Mouse (Mus musculus): ENCODE data around the gene Tada3.

Tada3 gene

DNA sequence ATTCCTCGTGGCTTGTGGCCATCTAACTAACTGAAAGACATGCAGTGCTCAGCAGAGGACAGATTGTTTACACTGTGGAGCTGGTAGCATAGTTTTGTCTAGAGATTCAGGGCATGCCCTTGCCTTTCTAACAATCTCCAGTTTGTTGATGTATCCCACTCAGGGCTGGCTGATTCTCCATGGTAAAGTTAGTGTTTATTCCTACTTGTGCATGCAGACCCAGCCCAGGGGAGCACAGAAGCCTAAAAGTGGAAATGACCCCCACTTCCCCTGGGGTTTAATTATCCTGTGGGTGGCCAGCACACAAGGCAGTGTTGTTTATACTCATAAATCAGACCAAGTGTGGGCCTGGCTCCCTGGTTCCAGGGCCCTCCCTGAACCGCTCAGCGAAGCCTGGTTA, 8.3 kb upstream of the Tada3 start:
- DNase-seq = no peak

DNA sequence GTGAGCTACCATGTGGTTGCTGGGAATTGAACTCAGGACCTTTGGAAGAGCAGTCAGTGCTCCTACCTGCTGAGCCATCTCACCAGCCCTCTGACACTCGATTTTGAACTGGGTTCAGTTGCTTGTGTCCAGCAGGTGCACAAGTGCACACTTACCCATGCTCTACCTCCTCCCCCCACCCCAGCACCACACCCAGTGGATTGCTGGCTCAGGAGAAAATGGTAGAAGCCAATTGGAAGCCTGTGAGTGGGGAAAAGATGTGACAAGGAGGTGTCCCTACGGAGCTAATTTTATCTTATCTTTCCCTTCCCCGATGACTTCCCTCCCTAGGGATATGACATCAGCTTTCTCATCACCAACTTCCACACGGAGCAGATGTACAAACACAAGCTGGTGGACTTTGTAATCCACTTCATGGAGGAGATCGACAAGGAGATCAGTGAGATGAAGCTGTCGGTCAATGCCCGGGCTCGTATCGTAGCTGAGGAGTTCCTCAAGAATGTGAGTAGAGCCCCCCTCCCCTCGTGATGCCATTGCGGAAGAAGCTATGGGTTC, 7.6 kb upstream of the Tada3 start:
- DNase-seq = no peak

DNA sequence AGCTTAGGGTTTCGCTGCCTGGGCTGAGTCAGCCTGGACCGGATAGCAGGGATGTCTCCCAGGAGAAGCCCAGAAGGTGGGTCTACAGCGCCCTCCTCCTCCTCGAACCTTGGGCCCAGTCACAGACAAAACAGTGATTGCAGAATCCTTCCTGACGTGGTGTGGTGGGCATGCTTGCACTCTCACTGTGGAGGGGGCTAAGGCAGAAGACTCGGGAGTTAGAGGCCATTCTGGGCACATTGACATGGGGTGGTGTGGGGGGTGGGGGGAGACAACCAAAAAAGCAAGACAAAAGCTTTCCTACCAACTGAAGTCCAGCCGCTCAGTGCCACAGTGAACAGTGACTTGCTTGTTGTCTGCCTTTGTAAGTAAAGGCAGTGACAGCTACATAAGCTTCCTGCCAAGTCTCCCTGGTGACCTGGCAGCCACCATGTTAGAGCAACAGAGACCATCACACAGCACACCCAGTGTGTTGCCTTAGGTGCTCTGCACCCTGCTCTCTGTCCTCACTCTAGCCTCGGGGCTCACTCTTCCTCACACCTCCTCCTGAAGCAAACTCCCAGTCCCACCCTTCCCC, 6.8 kb upstream of the Tada3 start:
- DNase-seq = no peak

DNA sequence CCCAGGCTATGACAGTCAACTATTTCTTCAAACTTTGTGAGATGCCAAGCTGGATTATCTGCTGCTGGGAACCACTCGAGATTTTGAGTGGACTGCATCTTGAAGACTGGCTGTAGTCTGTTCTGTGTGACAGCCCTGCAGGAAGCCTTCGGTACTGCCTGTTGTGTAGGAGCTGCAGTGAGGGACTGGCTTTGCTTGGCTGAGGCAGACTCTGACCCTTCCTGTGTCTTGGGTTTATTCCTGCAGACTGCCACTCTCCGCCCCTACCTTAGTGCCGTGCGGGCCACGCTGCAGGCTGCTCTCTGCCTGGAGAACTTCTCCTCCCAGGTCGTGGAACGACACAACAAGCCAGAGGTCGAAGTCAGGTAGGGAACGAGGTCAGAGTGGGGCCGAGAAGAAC, 2.8 kb upstream of the Tada3 start:
- DNase-seq = no peak

DNA sequence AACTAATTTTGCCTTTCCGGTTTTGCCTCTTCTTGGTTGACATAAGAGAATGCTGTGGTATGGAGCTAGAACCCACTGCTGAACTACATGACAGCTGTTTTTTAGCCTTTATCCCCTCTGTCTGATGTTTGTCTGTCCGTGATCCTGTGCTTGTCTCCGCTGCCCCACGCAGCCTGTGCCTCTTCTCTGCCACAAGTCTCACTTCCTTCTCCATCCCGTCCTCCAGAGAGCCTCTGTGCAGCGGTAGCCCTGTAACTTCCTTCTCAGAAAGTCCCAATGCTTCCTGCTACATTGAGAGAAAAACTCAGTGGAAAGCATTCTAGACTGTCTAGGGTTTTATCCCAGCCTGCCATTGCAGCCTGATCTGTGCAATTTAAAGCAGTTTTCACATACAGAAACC, 1.6 kb upstream of the Tada3 start:
- DNase-seq = peak; percentile 24 to 31

DNA sequence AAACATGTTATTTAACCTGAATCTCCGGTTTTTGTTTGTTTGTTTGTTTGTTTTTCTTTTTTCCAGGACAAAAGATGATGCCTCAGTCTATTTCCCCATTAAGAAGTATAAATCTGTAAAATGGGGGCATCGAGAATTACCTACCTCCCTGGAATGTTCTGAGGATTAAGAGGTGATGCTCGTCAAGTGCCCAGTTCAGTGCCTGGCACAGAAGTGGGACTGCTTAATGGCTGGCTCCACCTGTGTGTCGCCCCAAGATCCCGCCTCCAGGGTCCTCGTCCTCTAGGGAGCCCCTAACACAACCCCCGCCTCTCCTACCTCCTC, 549 bp downstream of the Tada3 start:
- no peak for DNase-seq

DNA sequence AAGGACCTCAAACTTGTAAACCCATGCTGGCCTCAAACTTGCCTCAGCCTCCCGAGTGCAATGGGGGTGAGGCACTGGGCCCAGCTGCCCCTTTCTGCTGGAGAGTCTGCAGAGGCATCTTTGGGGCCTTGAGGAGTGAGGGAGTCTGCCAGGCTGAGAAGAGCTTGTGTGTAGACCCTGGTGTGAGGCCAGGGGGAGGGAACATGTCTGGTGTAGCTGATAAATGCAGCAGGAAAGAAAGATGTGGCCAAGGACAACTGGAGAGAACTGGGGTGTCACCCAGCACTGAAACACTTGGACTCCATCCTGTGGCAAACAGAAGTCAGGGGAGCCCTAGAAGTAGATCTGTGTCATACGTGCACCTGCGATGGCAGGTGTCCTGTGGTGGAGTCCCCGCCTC, 4.2 kb downstream of the Tada3 start:
- no peak for DNase-seq

DNA sequence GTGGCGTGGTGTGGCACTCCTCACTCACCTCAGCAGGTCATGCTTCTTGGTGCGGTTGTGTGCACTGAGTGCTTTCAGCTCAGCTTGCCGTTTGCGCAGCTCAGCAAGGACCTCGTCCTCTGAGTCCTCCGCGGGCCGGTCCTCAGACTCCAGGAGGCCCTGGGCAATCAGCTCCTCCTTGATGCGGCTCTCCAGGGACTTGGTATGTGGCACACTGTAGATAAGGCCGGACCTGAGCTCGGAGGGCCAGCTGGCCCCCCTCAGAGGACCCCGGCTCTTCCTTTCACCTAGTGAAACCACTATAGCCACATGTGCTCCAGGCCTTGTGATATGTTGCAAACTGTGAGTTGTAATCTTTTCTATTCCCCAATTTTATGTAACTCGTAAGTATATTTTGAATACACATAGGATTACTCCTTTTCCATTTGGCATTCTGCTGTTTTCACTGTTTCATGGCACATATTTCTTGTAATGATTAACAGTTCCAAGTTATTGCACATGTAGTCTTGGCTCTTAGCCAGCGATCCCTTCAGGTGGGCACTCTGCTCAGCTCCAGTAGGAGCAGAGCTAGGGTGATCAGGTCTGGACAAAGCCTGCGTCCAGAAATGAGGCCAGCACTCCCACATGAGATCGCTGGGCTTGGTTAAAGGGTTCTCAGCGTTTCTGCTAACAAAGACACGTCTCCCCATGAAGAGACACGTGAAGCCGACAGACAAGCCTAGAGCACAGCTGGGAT, 7.3 kb downstream of the Tada3 start:
- no peak for DNase-seq

DNA sequence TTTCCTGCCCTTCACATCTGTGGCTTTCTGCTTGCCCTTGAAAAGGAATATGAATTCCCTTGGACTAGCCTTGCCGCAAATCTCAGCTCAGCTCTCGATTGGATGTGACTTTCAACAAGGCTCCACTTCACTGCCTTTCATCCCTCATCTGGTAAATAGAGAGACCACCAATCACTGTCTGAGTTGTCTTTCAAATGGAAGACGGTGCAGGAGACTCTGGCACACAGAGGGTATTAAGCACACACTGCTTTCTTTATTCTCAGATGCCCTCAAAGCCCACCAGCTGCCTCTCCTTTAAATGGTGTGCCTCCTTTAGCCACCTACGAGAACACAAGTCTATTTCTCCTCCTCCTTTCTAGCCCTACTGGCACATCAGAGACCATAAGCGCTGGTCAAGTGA, 9.1 kb downstream of the Tada3 start:
- DNase-seq = no peak

DNA sequence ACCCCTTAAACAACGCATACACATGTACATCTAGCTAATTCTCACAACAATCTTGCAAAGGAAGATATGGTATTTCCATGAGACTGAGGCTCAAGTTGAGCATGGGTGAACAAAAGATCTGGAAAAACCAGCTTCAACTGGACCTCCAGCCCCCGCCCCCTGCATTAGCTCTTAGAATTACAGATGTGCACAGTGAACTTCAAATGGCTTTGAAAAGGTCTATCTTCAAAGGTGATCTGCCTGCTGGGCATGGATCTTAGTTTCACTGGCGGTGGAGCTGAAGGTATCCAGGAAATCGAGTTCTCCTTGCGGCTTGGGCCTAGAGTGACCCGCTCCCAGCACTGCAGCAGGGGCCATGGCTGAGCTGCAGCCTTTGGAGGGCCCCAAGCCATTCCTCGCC, 9.6 kb downstream of the Tada3 start:
- no peak for DNase-seq

DNA sequence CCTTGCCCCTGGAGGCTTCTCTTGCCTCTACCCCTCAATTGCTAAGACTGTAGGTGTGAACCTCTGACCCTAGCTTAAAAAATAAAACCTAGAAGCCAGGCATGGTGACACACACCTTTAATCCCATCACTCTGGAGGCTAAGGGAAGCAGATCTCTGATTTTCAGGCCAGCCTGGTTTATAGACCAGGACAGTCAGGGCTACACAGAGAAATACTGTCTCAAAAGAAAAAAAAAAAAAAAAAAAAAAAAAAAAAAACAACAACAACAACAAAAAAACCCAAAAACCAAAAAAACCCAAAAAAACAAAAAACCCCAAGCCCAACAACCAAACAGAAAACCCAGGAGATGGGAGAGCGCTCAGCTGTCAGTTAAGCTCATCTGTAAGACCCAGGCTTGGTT, 10.1 kb downstream of the Tada3 start:
- DNase-seq = no peak

DNA sequence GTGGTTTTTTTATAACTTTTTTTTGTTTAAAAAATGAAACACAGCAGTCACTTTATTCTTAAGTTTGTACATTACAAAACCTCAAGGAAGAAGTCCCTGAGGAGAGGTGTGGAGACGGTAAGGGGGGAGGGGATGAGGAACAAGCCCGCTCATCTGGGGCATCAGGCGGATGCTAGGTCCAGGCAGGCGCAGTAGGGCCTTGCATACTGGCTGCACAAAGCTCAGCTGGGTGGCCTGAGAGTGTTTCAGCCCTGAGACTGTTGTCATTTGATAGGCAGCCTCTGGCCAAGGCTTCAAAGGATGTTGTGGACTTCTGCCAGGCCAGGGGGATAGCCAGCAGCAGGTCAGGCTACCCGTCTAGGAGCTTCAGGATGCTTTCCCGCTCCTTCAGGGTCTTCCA, 11.0 kb downstream of the Tada3 start:
- DNase-seq = no peak

DNA sequence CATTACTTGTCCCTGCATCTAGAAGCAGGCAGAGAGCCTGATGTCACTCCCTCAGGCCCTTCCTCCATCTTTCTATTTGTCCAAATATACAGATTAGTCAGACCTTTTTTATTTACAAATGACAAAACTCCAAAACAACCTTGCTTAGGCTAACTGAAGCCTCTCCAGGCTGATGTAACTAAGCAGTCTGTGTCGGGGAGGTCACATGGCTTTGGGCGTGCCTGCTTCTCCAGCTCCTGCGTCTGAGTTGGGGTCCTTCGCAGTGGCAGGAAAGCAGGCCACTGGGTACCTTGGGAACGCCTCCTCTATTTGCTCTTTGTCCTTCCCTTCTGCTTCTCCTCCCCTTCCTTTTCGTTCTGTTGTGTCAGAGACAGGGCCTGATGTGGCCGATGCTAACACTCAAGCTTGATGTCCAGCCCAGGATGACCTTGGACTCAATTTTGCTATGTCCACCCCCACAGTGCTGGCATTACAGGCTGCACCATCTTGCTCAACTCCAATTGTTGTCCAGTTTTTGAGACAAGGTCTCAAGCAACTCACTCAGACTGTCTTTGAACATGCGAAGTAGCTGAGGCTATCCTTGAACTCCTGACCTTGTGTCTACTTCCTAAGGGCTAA, 13.1 kb downstream of the Tada3 start:
- no peak for DNase-seq

DNA sequence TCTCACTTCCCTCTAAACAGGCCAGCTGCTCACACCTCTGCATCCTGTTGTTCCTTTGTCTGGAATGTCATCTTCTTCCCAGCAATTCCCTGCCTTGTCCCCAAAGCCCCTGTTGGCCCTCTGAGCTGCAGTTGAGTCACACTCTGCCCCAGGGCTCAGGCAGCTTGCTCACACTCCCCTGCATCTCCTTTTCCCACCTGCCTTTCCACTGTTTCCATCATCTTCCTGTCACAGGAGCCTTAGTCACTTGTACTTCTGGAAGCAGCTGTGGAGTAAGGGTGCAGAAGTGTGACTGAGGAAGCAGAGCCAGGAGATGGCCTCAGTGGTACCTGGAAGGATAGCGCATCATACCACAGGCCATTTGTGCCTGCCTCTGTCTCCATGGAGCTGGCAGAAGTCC, 15.4 kb downstream of the Tada3 start:
- no peak for DNase-seq

DNA sequence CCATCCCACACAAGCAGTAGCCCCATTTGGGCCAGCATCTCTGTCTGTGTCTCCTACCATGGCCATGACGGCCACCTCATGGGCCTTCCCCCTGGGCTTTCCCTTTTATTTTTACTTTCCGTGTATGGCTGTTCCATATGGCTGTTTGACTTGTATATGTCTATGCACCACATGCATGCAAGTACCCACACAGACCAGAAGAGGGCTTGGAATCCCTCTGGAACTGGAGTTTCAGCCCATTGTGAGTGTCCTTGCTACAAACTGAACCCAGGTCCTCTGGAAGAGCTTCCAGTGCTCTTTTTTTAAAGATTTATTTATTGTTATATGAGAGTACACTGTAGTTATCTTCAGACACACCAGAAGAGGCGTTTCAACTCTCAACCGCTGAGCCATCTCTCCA, 16.2 kb downstream of the Tada3 start:
- no peak for DNase-seq

DNA sequence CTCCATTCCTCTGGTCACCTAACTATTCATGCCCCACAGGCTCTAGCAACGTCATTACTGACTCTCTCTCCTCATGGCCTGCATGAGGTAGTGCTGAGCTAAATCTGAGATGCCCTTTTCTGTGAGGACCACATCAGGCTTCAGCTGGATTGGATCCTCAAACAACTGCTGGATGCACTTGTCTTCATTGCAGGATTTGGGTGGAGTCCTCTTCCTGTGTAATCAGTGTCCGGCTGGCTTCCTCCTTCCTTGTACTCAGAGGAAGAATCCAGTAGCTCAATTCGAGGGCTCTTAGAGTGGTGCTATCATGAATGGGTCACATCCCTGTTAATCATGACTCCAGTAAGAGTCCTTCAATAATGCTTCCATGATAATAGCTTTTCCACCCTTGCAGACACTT, 24.0 kb downstream of the Tada3 start:
- no peak for DNase-seq

DNA sequence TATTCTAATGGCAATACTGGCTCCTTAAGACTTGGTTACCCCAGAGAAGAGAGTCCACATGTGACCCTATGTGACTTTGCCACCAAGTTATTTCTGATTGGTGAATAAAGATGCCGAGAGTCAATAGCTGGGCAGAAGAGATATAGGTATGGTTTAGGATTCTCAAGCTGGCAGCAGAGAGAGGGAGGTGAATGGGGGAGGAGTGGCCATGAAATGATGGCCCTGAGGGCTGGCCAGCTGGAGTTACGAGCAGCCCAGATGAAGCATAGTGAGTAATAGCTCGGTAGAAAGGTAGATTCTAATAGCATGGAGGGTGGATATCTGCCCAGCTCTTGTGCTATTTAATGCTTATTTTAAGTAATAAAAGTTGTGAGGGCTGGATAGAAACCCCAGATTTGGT, 24.9 kb downstream of the Tada3 start:
- no peak for DNase-seq

DNA sequence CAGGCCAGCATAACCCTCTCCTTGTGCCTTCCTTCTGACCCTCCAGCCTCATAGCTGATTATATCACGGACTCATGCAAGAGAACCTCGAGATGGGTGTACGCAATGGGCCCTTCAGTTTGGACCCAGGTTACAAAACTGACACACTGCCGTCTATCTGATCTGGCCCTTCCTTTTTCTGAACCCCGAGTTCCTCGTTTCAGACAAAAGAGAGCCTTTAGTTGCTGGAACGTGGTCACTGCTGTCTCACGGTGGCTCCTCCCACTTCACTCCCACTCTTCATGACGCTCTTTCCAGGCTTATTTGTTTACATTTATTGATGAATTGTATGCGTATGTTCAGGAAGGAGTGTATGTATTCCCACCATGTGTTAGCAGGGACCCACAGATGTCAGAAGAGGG, 26.0 kb downstream of the Tada3 start:
- no peak for DNase-seq

DNA sequence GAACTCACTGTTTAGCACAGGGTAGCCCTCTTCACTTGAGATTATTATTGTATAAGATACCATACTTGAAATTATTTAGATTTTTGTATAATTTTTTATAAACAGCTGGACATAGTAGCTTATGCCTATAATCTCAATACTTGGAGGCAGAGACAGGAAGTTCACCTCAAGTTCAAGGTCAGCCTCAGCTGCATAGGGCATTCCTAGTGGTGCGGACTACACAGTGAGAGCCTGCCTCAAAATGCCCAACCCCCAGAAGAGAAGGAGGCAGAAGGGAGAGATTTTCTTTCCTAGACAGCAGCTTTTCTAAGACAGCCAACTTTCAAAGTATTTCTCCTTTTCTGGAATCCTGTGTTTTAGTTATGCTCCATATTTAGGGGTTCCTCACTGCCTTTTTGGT, 26.5 kb downstream of the Tada3 start:
- no peak for DNase-seq

DNA sequence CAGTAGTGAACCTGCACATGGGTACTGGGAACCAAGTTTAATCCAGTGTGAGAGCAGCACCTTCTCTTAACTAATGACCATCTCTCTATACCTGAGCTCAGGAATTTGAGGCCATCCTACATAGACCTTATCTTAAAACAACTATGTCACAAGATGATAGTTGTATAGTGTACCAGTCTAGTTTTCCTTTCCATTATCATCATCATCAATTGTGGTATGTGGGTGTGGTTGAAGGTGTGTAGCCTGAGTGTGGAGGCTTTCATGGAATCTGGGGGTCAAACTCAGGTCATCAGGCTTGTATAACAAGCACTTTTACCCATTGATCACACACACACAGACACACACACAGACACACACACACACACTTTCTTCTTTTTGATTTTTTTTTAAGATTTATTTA, 27.1 kb downstream of the Tada3 start:
- no peak for DNase-seq

DNA sequence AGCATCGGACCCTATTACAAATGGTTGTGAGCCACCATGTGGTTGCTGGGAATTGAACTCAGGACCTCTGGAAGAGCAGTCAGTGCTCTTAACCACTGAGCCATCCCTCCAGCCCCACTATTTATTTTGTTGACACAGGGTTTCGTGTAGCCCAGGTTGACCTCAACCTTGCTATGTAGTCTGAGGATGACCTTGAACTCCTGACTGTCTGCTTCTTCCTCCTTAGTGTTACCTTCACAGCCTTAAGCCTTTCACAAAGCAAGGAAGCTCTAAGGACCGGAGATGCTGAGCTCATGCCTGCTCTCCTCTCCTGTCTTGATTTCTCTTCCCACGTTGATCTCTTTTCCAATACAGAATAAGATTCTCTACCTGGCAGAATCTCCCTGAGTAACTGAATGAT, 30.8 kb downstream of the Tada3 start:
- DNase-seq = no peak

DNA sequence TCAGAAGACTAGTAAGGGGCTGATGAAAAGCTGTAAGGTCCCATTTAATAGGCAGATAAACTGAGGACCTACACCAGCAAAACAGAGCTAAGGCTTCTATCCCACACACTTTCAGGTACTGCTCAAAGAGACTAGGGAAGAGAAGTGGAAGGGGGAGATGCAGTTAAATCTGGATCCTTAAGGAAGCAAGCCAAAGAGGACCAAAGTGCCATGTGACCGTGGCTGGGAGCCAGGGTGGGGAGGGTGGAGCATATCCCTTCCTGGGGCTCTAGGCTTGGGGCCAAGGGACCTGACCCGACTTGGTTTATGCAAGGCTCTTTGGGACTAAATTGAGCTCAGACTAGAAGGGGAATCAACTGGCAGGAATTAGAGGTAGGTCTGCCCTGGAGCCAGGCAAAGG, 33.4 kb downstream of the Tada3 start:
- no peak for DNase-seq

DNA sequence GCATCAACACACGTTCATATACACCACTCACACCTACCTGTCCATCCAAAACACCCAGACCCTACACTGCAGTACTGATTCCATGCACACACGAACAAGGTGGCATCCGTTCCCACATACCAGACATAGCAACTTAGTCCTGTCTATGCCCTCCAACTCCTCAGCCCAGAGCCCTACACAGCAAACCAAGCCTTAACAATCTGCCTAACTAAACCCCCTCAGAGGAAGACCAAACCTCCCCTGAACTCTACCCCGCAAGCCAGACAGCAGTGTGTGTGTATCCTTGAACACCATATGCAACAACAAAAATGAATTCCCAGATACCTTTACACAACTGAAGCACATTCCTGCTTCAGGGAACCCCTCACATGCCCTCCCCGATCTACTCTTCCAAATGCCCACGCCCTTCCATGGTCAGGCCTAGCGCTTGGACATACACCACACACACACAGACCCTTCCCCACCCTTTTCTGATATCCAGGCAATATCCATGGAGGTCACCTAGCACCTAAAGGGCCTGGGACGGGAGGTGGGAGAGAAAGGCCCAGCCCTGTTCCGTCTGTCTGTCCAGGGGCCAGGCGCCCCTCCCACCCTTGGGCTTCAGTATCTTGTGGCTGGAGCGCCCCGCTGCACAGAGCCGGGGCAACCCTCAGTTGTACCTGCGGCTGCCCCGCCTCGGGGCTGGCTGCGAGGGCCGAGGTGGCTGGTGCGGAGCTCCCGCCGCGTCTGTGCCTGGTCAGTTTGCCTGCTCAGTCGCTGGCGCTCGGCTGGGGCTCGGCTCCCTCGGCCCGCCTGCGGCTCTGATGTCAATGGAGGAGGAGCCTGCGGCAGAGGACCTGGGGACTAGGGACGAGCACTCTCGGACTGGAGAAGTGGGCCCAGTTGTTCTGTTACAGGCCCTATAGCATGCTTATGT, 34.2 kb downstream of the Tada3 start, which contains the start of gene Camk1:
Gene Camk1, minus strand, starts transcription at position 808 of the 916 bp plus-strand sequence.
- DNase-seq = peak; percentile 36 to 53
